Mouse (Mus musculus) myocyte (in vitro differentiated cells): Measurements from ENCODE around the gene Pih1d2.

Experiments used
- CEBPB ChIP-seq: IDR thresholded peaks from 2 replicates; pipeline ENCODE4 v1.6.1; 2011; ENCODE audit warnings: mild to moderate bottlenecking, moderate library complexity; ENCODE audit not compliant: poor library complexity, insufficient read depth, severe bottlenecking
- E2F4 ChIP-seq: IDR thresholded peaks from one replicate; pipeline ENCODE4 v1.6.1; 2011; ENCODE audit warnings: mild to moderate bottlenecking, control low read depth, moderate library complexity; ENCODE audit not compliant: insufficient read depth
- MAX ChIP-seq: IDR thresholded peaks from one replicate; pipeline ENCODE4 v1.6.1; 2011; ENCODE audit warnings: low read depth, mild to moderate bottlenecking, control low read depth
- MYOD1 ChIP-seq, 3 experiments: IDR thresholded peaks; one replicate each; pipeline ENCODE4 v1.6.1; 2011; ENCODE audit warnings: control low read depth in 2 of 3, low read depth in 2 of 3, mild to moderate bottlenecking in 2 of 3, moderate library complexity in 1 of 3; ENCODE audit not compliant: insufficient read length in 2 of 3, control insufficient read depth in 1 of 3
- MYOG ChIP-seq, 3 experiments: IDR thresholded peaks; one replicate each; pipeline ENCODE4 v1.6.1; 2011; ENCODE audit warnings: control low read depth in 2 of 3, low read depth in 2 of 3, mild to moderate bottlenecking in 2 of 3; ENCODE audit not compliant: insufficient read length in 2 of 3, control insufficient read depth in 1 of 3, insufficient read depth in 1 of 3
- POLR2A ChIP-seq: IDR thresholded peaks from one replicate; pipeline ENCODE4 v1.6.1; 2011; ENCODE audit warnings: low read depth, mild to moderate bottlenecking, control low read depth, moderate library complexity; ENCODE audit not compliant: insufficient read length
- POLR2AphosphoS2 ChIP-seq: IDR thresholded peaks from one replicate; pipeline ENCODE4 v1.6.1; 2011; ENCODE audit warnings: low read depth, control low read depth; ENCODE audit not compliant: insufficient read length
- SRF ChIP-seq: IDR thresholded peaks from one replicate; pipeline ENCODE4 v1.6.1; 2011; ENCODE audit warnings: low read depth; ENCODE audit not compliant: control insufficient read depth, insufficient read length
- TCF12 ChIP-seq: IDR thresholded peaks from one replicate; pipeline ENCODE4 v1.6.1; 2011; ENCODE audit warnings: mild to moderate bottlenecking, control low read depth; ENCODE audit not compliant: poor library complexity, insufficient read depth, severe bottlenecking
- USF1 ChIP-seq: IDR thresholded peaks from one replicate; pipeline ENCODE4 v1.6.1; 2011; ENCODE audit warnings: low read depth, mild to moderate bottlenecking, control low read depth, moderate library complexity

GRCm38 (mm10) chr9:50666442-50666841, 49.3 kb downstream of the Pih1d2 start:
- TF ChIP-seq MYOD1 (IDR thresholded peaks at IDR 0.05; ENCODE audit: control insufficient read depth in 1 of 3, insufficient read length in 2 of 3, low read depth in 2 of 3) (no peak), CEBPB (no peak), POLR2A (no peak), MAX (no peak), POLR2AphosphoS2 (no peak), MYOG (IDR thresholded peaks at IDR 0.05; ENCODE audit: control insufficient read depth in 1 of 3, insufficient read depth in 1 of 3, insufficient read length in 2 of 3, low read depth in 2 of 3) (no peak), E2F4 (no peak), USF1 (no peak), SRF (no peak), TCF12 (no peak)
